Mouse (Mus musculus): ENCODE data around the gene Msh5. TPM values are rescaled to one million over a fixed set of nuclear protein-coding genes. Genes with fewer than 3 reads are reported as not detected.
A peak's percentile ranks its signal among the peaks of the same experiment; 100 is the strongest.
"Not testable (repeated sequence)": the region's sequence is repeated elsewhere in the genome, so short reads cannot be mapped to it uniquely, and the experiment has no call there.

Msh5 gene
- polyA plus RNA-seq, 1 experiment from 2014 or later: 4.1 TPM

DNA sequence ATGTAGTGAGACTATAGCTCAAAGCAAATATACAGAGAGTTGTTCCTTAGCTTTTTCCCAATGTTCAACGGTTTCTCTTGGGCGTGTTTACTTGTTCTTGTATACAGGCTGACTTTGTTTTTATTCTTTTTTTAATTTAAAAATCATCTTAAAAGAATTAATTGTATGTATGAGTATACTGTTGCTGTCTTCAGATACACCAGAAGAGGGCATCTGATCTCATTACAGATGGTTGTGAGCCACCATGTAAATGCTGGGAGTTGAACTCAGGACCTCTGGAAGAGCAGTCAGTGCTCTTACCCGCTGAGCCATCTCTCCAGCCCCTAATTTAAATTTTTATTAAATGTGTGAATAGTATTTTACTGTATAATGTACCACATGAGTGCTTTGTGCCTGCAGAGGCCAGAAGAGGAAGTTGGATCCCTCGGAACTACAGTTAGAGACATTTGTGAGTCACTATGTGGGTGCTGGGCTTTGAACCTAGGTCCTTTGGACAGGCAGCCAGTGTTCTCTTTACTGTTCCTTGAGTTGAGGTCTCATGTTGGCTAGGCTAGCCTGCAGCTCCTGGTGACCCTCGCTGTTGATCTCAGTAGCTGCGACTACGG, 39.1 kb downstream of the Msh5 start:
- H3K27ac ChIP-seq (replicated peaks): no peak overlapping the region
- H3K4me1 ChIP-seq: peaks cover 14% of the 10 kb centered on the region
- H3K27me3 ChIP-seq (replicated peaks): no peaks in the 10 kb centered on the region
- 94% methylated on average over 7 of the region's 7 CpGs for WGBS
- H3K36me3 ChIP-seq: peaks cover 90% of the 10 kb centered on the region
- no peaks in the 10 kb centered on the region for H3K9me3 ChIP-seq
- H3K4me3 ChIP-seq: no peak overlapping the region
- H3K9ac ChIP-seq: no peak overlapping the region
- no peak overlapping the region for H3K4me2 ChIP-seq
- no peak for ATAC-seq (ENCODE audit: extremely low read depth, insufficient number of reproducible peaks, low FRiP score, low TSS enrichment)

- peaks cover 25% of the 10 kb centered on the region for H3K4me1 ChIP-seq
- not testable (repeated sequence) for ATAC-seq (ENCODE audit: extremely low read depth, insufficient number of reproducible peaks, low FRiP score, low TSS enrichment); H3K27me3 ChIP-seq (replicated peaks); H3K9ac ChIP-seq; H3K27ac ChIP-seq (replicated peaks); H3K9me3 ChIP-seq; H3K4me2 ChIP-seq; H3K4me3 ChIP-seq
- H3K36me3 ChIP-seq: peaks cover 74% of the 10 kb centered on the region
- WGBS: 89% methylated on average over 4 of the region's 5 CpGs
Observed at GRCm38 (mm10) chr17:35005902-35006301, 40.6 kb downstream of the Msh5 start.

DNA sequence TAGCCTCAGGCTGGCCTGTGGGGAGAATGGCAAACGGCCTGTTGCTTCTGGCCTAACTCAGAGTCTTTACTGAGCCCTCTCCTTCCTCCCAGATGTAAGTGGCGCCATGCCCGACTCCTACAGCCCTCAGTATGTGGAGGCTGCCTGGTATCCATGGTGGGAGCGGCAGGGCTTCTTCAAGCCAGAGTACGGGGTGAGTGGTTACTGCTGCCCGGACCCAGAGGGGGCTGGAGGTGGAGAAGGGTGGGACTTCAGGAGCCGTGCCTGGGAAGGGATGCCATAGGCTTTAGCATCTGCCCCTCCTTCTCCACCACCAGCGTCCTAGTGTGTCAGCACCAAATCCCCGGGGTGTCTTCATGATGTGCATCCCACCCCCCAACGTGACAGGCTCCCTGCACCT, 41.4 kb downstream of the Msh5 start:
- no peaks in the 10 kb centered on the region for H3K27me3 ChIP-seq (replicated peaks)
- H3K27ac ChIP-seq (replicated peaks): no peak overlapping the region
- no peak for ATAC-seq (ENCODE audit: extremely low read depth, insufficient number of reproducible peaks, low FRiP score, low TSS enrichment)
- H3K9ac ChIP-seq: no peak overlapping the region
- peaks cover 67% of the 10 kb centered on the region for H3K36me3 ChIP-seq
- no peak overlapping the region for H3K4me3 ChIP-seq
- H3K9me3 ChIP-seq: no peaks in the 10 kb centered on the region
- 93% methylated on average over 10 of the region's 10 CpGs for WGBS
- peaks cover 26% of the 10 kb centered on the region for H3K4me1 ChIP-seq
- no peak overlapping the region for H3K4me2 ChIP-seq

- Histone ChIP-seq H3K9me3 (no peaks in the 10 kb centered on the region), H3K27ac (replicated peaks) (no peak overlapping the region), H3K36me3 (peaks cover 58% of the 10 kb centered on the region), H3K4me2 (no peak overlapping the region), H3K9ac (peak overlapping the region; percentile 40), H3K4me3 (no peak overlapping the region), H3K4me1 (peaks cover 35% of the 10 kb centered on the region), H3K27me3 (replicated peaks) (no peaks in the 10 kb centered on the region)
- WGBS: 89% methylated on average over 17 of the region's 17 CpGs
- no peak for ATAC-seq (ENCODE audit: extremely low read depth, insufficient number of reproducible peaks, low FRiP score, low TSS enrichment)
Observed at GRCm38 (mm10) chr17:35004075-35004717, 42.3 kb downstream of the Msh5 start.

GRCm38 (mm10) chr17:35003022-35003838, 43.3 kb downstream of the Msh5 start:
- Histone ChIP-seq H3K36me3 (peaks cover 58% of the 10 kb centered on the region), H3K9ac (peak overlapping the region; percentile 99), H3K27me3 (replicated peaks) (no peaks in the 10 kb centered on the region), H3K4me3 (peak overlapping the region; percentile 93), H3K4me1 (peaks cover 45% of the 10 kb centered on the region), H3K4me2 (peak overlapping the region; percentile 100), H3K9me3 (no peaks in the 10 kb centered on the region), H3K27ac (replicated peaks) (no peak overlapping the region)
- 61% methylated on average over 9 of the region's 9 CpGs for WGBS
- no peak for ATAC-seq (ENCODE audit: extremely low read depth, insufficient number of reproducible peaks, low FRiP score, low TSS enrichment)

GRCm38 (mm10) chr17:35002153-35002865, 44.2 kb downstream of the Msh5 start:
- H3K9me3 ChIP-seq: no peaks in the 10 kb centered on the region
- H3K4me1 ChIP-seq: peaks cover 54% of the 10 kb centered on the region
- H3K4me2 ChIP-seq: peak overlapping the region; percentile 100
- no peak for ATAC-seq (ENCODE audit: extremely low read depth, insufficient number of reproducible peaks, low FRiP score, low TSS enrichment)
- H3K9ac ChIP-seq: peak overlapping the region; percentile 99
- H3K27ac ChIP-seq (replicated peaks): peak overlapping the region; percentile 96
- 9% methylated on average over 12 of the region's 12 CpGs for WGBS
- H3K4me3 ChIP-seq: peak overlapping the region; percentile 93
- peaks cover 58% of the 10 kb centered on the region for H3K36me3 ChIP-seq
- no peaks in the 10 kb centered on the region for H3K27me3 ChIP-seq (replicated peaks)

DNA sequence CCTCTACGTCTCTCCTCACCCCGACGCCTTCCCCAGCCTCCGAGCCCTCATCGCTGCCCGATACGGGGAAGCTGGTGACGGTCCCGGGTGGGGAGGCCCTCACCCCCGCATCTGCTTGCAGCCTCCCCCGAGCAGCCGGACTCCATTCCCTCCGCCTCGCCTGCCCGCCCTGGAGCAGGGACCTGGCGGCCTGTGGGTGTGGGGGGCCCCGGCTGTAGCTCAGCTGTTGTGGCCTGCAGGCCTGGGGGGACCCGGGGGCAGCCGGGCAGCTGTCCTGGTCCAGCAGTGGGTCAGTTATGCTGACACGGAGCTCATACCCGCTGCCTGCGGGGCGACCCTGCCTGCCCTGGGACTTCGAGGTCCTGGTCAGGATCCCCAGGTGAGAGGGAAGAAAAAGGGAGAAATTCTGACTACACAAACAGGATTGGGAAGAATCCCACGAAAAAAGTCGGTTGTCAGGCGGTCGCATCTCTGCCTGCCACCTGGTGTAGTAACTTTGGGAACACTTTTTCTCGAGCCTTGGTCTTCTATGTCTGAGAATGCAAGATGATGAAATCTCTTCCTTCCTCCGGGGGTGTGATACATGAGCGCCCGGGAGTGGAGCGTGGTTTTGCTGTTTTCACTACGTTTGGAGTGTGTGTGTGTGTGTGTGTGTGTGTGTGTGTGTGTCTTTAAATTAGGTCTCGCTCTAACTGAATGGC, 44.9 kb downstream of the Msh5 start:
- Histone ChIP-seq H3K9me3 (no peaks in the 10 kb centered on the region), H3K36me3 (peaks cover 55% of the 10 kb centered on the region), H3K4me1 (peaks cover 61% of the 10 kb centered on the region), H3K27ac (replicated peaks) (peak overlapping the region; percentile 96), H3K4me2 (peak overlapping the region; percentile 100), H3K9ac (peak overlapping the region; percentile 99), H3K4me3 (peak overlapping the region; percentile 93), H3K27me3 (replicated peaks) (no peaks in the 10 kb centered on the region)
- ATAC-seq (ENCODE audit: extremely low read depth, insufficient number of reproducible peaks, low FRiP score, low TSS enrichment): peak; percentile 2; the same call in 1 of the 2 replicates
- whole genome bisulfite sequencing: under 1% methylated on average over 35 of the region's 35 CpGs

- Histone ChIP-seq H3K36me3 (peaks cover 49% of the 10 kb centered on the region), H3K4me3 (peak within 1 kb of the TSS; percentile 93), H3K9me3 (no peaks in the 10 kb centered on the region), H3K4me2 (peak within 1 kb of the TSS; percentile 100), H3K4me1 (peaks cover 64% of the 10 kb centered on the region), H3K27me3 (replicated peaks) (no peaks in the 10 kb centered on the region), H3K9ac (peak within 1 kb of the TSS; percentile 99), H3K27ac (replicated peaks) (peak within 1 kb of the TSS; percentile 96)
- WGBS: under 1% methylated on average over 83 of the region's 83 CpGs
- ATAC-seq (ENCODE audit: extremely low read depth, insufficient number of reproducible peaks, low FRiP score, low TSS enrichment): peak; percentile 85
Observed at GRCm38 (mm10) chr17:35000717-35001451, 45.7 kb downstream of the Msh5 start, which contains the start of gene Vars. Vars (plus strand) TSS chr17:35000987.

GRCm38 (mm10) chr17:34999871-35000716, 46.5 kb downstream of the Msh5 start:
- Histone ChIP-seq H3K9ac (peak overlapping the region; percentile 99), H3K4me1 (peaks cover 64% of the 10 kb centered on the region), H3K4me3 (peak overlapping the region; percentile 93), H3K27ac (replicated peaks) (peak overlapping the region; percentile 96), H3K36me3 (peaks cover 41% of the 10 kb centered on the region), H3K4me2 (peak overlapping the region; percentile 100)
- not testable (repeated sequence) for H3K9me3 ChIP-seq; ATAC-seq (ENCODE audit: extremely low read depth, insufficient number of reproducible peaks, low FRiP score, low TSS enrichment); H3K27me3 ChIP-seq (replicated peaks)
- WGBS: 18% methylated on average over 30 of the region's 32 CpGs

Measured in heart, embryonic 13.5 days (tissue).